Mouse (Mus musculus) bone marrow macrophage, adult 2 months (primary cell): ENCODE data around the gene Aldh3b2. TPM values are rescaled to one million over a fixed set of nuclear protein-coding genes. Genes with fewer than 3 reads are reported as not detected.
"Not testable (repeated sequence)": the region's sequence is repeated elsewhere in the genome, so short reads cannot be mapped to it uniquely, and the experiment has no call there.

Source experiments
- H3K27ac ChIP-seq: 2 replicates; pipeline ENCODE4 v1.5.1; 2012; ENCODE audit warnings: low read depth, low read length; ENCODE audit not compliant: insufficient read depth
- H3K4me1 ChIP-seq: 2 replicates; pipeline ENCODE4 v1.6.1; 2012; ENCODE audit warnings: low read length; ENCODE audit not compliant: control insufficient read depth, insufficient read depth
- H3K4me3 ChIP-seq: 2 replicates; pipeline ENCODE4 v1.5.1; 2012; ENCODE audit warnings: mild to moderate bottlenecking, low read length, moderate library complexity; ENCODE audit not compliant: insufficient read depth
- CTCF ChIP-seq: IDR thresholded peaks from 2 replicates; pipeline ENCODE4 v1.5.1; 2012; ENCODE audit warnings: low read depth, mild to moderate bottlenecking, low read length, moderate library complexity
- POLR2A ChIP-seq: IDR thresholded peaks from 2 replicates; pipeline ENCODE4 v1.6.1; 2012; ENCODE audit warnings: mild to moderate bottlenecking, low read depth, low read length, borderline replicate concordance
- polyA plus RNA-seq: library from polyadenylated mRNA; stranded (reverse); fragments of >200 nt; gene quantifications from 2 replicates; pipeline ENCODE4 v1.2.4, GENCODE M21; 2012; ENCODE audit not compliant: missing spikeins, insufficient read depth, insufficient read length

The Aldh3b2 gene
- polyA plus RNA-seq, 1 experiment = not detected

GRCm38 (mm10) chr19:3946715-3947114 is 25.4 kb upstream of the Aldh3b2 start:
- Histone ChIP-seq H3K27ac (no peak overlapping the region), H3K4me3 (no peak overlapping the region), H3K4me1 (peaks cover 24% of the 10 kb centered on the region)
- TF ChIP-seq CTCF (peak; percentile 42; the same call in 1 of the 2 replicates), POLR2A (no peak)

DNA sequence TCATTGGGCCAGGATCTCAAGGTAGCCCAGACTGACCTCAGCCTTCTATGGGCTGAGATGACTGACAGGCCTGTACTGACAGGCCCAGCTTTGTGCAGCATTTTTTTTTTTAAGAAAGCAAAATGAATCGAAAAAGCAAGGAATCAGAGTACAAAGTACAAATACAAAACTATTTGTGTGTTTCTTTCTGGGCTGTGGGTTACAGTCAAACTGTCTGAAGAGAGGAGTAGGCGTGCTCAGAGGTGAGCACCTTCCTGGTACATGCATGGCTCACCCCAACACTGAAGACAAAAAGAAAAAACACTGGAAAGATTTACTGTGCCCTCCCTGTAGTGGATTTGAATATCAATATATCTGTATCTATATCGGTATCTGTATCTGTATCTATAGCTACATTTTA is 24.3 kb upstream of the Aldh3b2 start:
- H3K4me3 ChIP-seq = no peak overlapping the region
- H3K27ac ChIP-seq = no peak overlapping the region
- H3K4me1 ChIP-seq = peaks cover 23% of the 10 kb centered on the region
- TF ChIP-seq CTCF = no peak
- TF ChIP-seq POLR2A = no peak

GRCm38 (mm10) chr19:3948546-3948945 is 23.6 kb upstream of the Aldh3b2 start:
- Histone ChIP-seq H3K4me3 (no peak overlapping the region), H3K4me1 (peaks cover 23% of the 10 kb centered on the region), H3K27ac (no peak overlapping the region)
- TF ChIP-seq POLR2A (no peak), CTCF (no peak)

- TF ChIP-seq POLR2A (no peak), CTCF (no peak)
- Histone ChIP-seq H3K4me3 (no peak overlapping the region), H3K4me1 (peaks cover 26% of the 10 kb centered on the region), H3K27ac (no peak overlapping the region)
Observed at GRCm38 (mm10) chr19:3950331-3950730, 21.8 kb upstream of the Aldh3b2 start.

DNA sequence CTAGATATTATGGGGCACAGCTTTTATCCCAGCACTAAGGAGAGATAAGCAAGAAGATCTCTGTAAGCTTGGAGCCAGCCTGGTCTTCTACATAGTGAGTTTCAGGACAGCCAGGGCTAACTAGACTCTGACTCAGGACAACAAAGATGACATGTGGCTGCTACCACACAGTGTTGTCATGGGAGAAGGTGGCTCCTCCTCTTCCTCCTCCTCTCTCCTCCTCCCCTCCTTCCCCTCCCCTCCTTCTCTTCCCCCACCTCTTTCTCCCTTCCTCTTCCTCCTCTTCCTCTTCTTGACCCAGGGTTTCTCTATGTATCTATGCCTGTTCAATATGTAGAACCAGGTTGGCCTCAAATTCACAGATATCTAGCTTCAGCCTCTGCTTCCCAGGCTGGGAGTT is 20.7 kb upstream of the Aldh3b2 start:
- H3K4me3 ChIP-seq = no peak overlapping the region
- TF ChIP-seq CTCF = no peak
- no peak for TF ChIP-seq POLR2A
- H3K4me1 ChIP-seq = peaks cover 21% of the 10 kb centered on the region
- H3K27ac ChIP-seq = no peak overlapping the region

GRCm38 (mm10) chr19:3952099-3952498 is 20.0 kb upstream of the Aldh3b2 start:
- TF ChIP-seq POLR2A (no peak), CTCF (no peak)
- Histone ChIP-seq H3K4me1 (peaks cover 21% of the 10 kb centered on the region), H3K4me3 (no peak overlapping the region), H3K27ac (no peak overlapping the region)

DNA sequence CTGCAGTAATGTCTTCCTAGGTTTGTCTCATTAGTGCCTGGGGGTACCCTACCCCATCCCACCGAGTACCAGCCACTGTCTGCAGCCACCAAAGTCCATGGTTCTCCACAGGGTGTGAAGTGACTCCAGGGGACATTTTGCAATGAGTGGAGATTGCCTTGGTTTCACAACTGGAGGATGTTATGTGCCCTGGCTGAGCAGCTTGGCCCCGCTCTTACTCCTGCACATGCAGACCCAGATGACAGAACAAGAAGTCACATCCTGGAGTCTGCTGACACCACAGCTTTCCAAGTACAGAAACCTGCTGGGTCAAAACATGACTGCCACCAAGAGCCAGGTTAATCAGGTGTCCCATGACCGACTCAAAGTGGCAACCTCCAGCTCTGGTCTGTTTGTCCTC is 17.1 kb upstream of the Aldh3b2 start:
- Histone ChIP-seq H3K4me3 (no peak overlapping the region), H3K4me1 (peaks cover 16% of the 10 kb centered on the region), H3K27ac (no peak overlapping the region)
- TF ChIP-seq POLR2A = no peak
- no peak for TF ChIP-seq CTCF

DNA sequence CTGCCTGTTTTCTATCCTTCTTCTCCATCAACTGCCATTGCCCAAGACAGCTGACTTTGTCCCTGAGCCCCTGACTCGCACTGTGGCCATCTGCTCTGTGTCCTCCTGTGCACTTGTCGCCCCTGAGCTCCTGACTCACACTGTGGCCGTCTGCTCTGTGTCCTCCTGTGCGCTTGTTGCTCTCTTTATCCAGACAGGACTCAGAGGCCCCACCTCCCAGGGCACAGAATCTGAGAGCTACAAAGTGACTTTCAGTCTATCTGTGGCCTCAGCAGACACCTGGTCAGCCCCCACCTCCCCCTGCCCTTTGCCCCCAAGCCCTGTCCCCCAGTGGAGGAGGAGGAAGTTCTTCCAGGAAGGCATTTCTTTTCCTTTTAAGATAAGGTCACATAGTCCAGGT is 16.3 kb upstream of the Aldh3b2 start:
- Histone ChIP-seq H3K4me1 (peaks cover 10% of the 10 kb centered on the region), H3K4me3 (no peak overlapping the region), H3K27ac (no peak overlapping the region)
- TF ChIP-seq POLR2A (no peak), CTCF (no peak)

DNA sequence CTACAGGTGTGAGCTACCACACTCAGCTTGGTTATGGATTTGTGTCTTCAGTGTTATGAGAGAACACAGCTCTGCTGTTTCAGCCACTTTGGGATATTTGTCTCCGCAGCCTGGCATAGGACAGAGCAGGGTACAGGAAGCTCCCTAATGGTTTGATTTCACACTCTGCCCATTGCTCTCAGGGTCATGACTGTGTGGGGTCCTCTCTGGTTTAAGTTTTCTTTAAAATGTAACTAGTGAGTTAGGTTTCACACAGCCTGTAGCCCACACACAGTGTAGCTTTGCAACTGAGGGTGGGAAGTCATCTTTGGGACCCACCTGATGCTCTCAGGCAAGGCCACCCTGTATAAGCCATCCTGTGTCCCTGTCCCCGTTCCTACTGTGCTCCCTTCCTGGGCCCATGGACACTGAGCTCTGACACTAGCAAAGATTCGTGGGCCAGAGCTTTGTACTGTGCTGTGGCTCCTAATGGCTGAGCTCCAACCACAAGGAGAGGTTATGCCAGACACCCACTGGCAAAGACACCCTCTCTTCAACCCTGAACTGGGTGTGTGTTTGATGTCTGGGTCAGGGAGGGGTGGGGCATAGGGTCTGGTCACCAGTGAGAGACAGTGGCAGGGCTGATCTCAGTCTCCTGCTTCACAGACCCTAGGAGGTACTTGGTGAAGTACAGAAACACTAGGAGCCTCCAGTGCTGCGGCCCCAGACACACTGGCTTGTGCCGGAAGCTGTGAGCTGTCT is 14.7 kb upstream of the Aldh3b2 start:
- H3K27ac ChIP-seq, H3K4me3 ChIP-seq, H3K4me1 ChIP-seq: not testable (repeated sequence)

DNA sequence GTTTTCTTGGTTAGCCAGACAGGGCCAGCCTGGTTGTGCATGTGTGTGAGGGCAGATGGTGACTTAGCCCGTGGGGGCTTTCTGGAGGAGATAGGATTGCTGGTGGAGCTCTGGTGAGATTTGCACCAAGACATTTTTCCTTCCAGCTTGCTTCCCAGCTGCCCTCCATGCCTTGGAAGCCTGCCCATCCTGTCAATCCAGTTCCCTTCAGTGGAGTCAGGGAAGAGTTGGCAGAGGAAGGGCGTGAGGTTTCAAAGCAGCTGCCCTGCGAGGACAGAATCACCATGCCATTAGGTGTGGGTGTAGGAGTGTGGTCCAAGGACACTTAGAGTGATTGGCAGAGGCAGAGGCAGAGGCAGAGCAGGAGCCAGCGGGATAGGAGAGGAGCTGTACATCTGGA is 13.7 kb upstream of the Aldh3b2 start, which contains the start of gene Aldh3b3:
TSS of gene Aldh3b3 (plus strand) at position 176 of the 400 bp plus-strand sequence.
- Histone ChIP-seq H3K4me1 (peaks cover 3% of the 10 kb centered on the region; the same call in 1 of the 2 replicates), H3K4me3 (no peak within 1 kb of the TSS), H3K27ac (no peak within 1 kb of the TSS)
- TF ChIP-seq CTCF (no peak), POLR2A (no peak)
